Mouse (Mus musculus) heart, adult 2 months (tissue): ENCODE measurements around the gene Ahcy.

ENCODE experiments used
- CTCF ChIP-seq: fragments of 200-600 bp; IDR thresholded peaks from 2 replicates; pipeline ENCODE4 v1.8.1; 2022; ENCODE audit warnings: antibody characterized with exemption, mild to moderate bottlenecking, moderate library complexity
- EP300 ChIP-seq: fragments of 200-500 bp; IDR thresholded peaks from 2 replicates; pipeline ENCODE4 v1.6.1; 2011; ENCODE audit warnings: low read depth, low read length, control low read depth; ENCODE audit not compliant: insufficient read depth
- POLR2A ChIP-seq: fragments of 200-500 bp; IDR thresholded peaks from 2 replicates; pipeline ENCODE4 v1.6.1; 2011; ENCODE audit warnings: mild to moderate bottlenecking, low read depth, low read length, control low read depth; ENCODE audit not compliant: insufficient read depth

GRCm38 (mm10) chr2:155103607-155104006 lies 29.3 kb upstream of the Ahcy start:
- no peak for TF ChIP-seq EP300
- no peak for TF ChIP-seq CTCF
- no peak for TF ChIP-seq POLR2A
